Mouse (Mus musculus) thymus, adult 2 months (tissue): ENCODE measurements at regions not wholly inside any gene's neighbourhood (a gene's known extent, or its start where the extent isn't known, plus 50 kb on each side); places are given as distances from the start of the nearest gene placed in this dataset.

Source experiments
- DNase-seq: peaks from one replicate; pipeline ENCODE4 v3.0.0; 2021
- H3K27ac ChIP-seq: fragments of 200-500 bp; 2 replicates; pipeline ENCODE4 v1.5.1; 2012; ENCODE audit warnings: low read length, control low read depth; ENCODE audit not compliant: control insufficient read depth, insufficient read depth
- H3K27me3 ChIP-seq: fragments of 200-500 bp; 2 replicates; pipeline ENCODE4 v1.6.1; 2012; ENCODE audit warnings: mild to moderate bottlenecking, low read length, moderate library complexity, mixed read lengths; ENCODE audit not compliant: control insufficient read depth, insufficient read depth
- H3K36me3 ChIP-seq: fragments of 200-500 bp; 2 replicates; pipeline ENCODE4 v1.6.1; 2012; ENCODE audit warnings: mild to moderate bottlenecking, low read length, moderate library complexity; ENCODE audit not compliant: control insufficient read depth, insufficient read depth
- H3K4me1 ChIP-seq: fragments of 200-500 bp; replicated peaks from 2 replicates; pipeline ENCODE4 v1.6.1; 2012; ENCODE audit warnings: low read length; ENCODE audit not compliant: control insufficient read depth, insufficient read depth
- H3K4me3 ChIP-seq: fragments of 200-500 bp; 2 replicates; pipeline ENCODE4 v1.5.1; 2012; ENCODE audit warnings: mild to moderate bottlenecking, low read length, control low read depth, moderate library complexity; ENCODE audit not compliant: control insufficient read depth, insufficient read depth
- CTCF ChIP-seq: fragments of 200-500 bp; IDR thresholded peaks from 2 replicates; pipeline ENCODE4 v1.5.1; 2012; ENCODE audit warnings: mild to moderate bottlenecking, control low read depth, low read length, moderate library complexity, borderline replicate concordance; ENCODE audit not compliant: control insufficient read depth, poor library complexity, insufficient read depth; ENCODE audit errors: extremely low read depth
- POLR2A ChIP-seq: fragments of 200-500 bp; IDR thresholded peaks from 2 replicates; pipeline ENCODE4 v1.6.1; 2012; ENCODE audit warnings: mild to moderate bottlenecking, low read length, control low read depth, moderate library complexity; ENCODE audit not compliant: control insufficient read depth, poor library complexity, insufficient read depth; ENCODE audit errors: extremely low read depth
- WGBS: fragments of 180-500 bp; shearing (Covaris S2); methylation state at CpG from one replicate; pipeline ENCODE4 v1.1.7; 2018; 5-methylcytosine and 5-hydroxymethylcytosine counted together

GRCm38 (mm10) chrX:99552778-99553177 lies 81.7 kb upstream of the Pja1 start:
- Histone ChIP-seq H3K27ac (no peak overlapping the region), H3K4me1 (no peaks in the 10 kb centered on the region), H3K4me3 (no peak overlapping the region), H3K27me3 (no peaks in the 10 kb centered on the region), H3K36me3 (no peaks in the 10 kb centered on the region)
- DNase-seq = no peak
- TF ChIP-seq CTCF (no peak), POLR2A (no peak)
- WGBS = 95% methylated on average over 2 of the region's 2 CpGs

- no peak overlapping the region for H3K27ac ChIP-seq
- 51% methylated on average over 7 of the region's 7 CpGs for WGBS
- no peak for TF ChIP-seq CTCF
- TF ChIP-seq POLR2A = no peak
These were observed 79.1 kb upstream of the Pja1 start for GRCm38 (mm10) chrX:99550057-99550760.

GRCm38 (mm10) chrX:99548284-99549019 lies 77.4 kb upstream of the Pja1 start:
- Histone ChIP-seq H3K27me3 (no peaks in the 10 kb centered on the region), H3K36me3 (no peaks in the 10 kb centered on the region), H3K4me3 (no peak overlapping the region), H3K4me1 (no peaks in the 10 kb centered on the region), H3K27ac (no peak overlapping the region)
- TF ChIP-seq CTCF (no peak), POLR2A (no peak)
- 80% methylated on average over 4 of the region's 4 CpGs for WGBS
- DNase-seq = no peak

More at GRCm38 (mm10) chrX:99550057-99550760, 79.1 kb upstream of the Pja1 start:
- H3K4me3 ChIP-seq = no peak overlapping the region
- H3K4me1 ChIP-seq = no peaks in the 10 kb centered on the region
- no peaks in the 10 kb centered on the region for H3K27me3 ChIP-seq
- DNase-seq = no peak
- H3K36me3 ChIP-seq = no peaks in the 10 kb centered on the region

- WGBS = 33% methylated on average over 4 of the region's 4 CpGs
- no peak for TF ChIP-seq POLR2A
- no peak for TF ChIP-seq CTCF
- Histone ChIP-seq H3K4me3 (no peak overlapping the region), H3K36me3 (no peaks in the 10 kb centered on the region), H3K27me3 (no peaks in the 10 kb centered on the region), H3K4me1 (no peaks in the 10 kb centered on the region), H3K27ac (no peak overlapping the region)
- no peak for DNase-seq
These were observed 73.3 kb upstream of the Pja1 start for GRCm38 (mm10) chrX:99544410-99544809.

- no peak for DNase-seq
- TF ChIP-seq POLR2A = no peak
- no peak for TF ChIP-seq CTCF
- H3K4me3 ChIP-seq = no peak overlapping the region
- H3K27me3 ChIP-seq = no peaks in the 10 kb centered on the region
- H3K27ac ChIP-seq = no peak overlapping the region
- WGBS = 97% methylated on average over 3 of the region's 3 CpGs
- no peaks in the 10 kb centered on the region for H3K4me1 ChIP-seq
- no peaks in the 10 kb centered on the region for H3K36me3 ChIP-seq
These were observed 70.8 kb upstream of the Pja1 start for GRCm38 (mm10) chrX:99541916-99542315.

- Histone ChIP-seq H3K27me3 (no peaks in the 10 kb centered on the region), H3K27ac (no peak overlapping the region), H3K4me1 (no peaks in the 10 kb centered on the region), H3K4me3 (no peak overlapping the region), H3K36me3 (no peaks in the 10 kb centered on the region)
- DNase-seq = no peak
- 64% methylated on average over 6 of the region's 6 CpGs for whole genome bisulfite sequencing
- no peak for TF ChIP-seq CTCF
- TF ChIP-seq POLR2A = no peak
These were observed 69.1 kb upstream of the Pja1 start for GRCm38 (mm10) chrX:99540087-99540576.
